ENCODE assay signal across 10 mouse cellular contexts in the genomic region with DNA sequence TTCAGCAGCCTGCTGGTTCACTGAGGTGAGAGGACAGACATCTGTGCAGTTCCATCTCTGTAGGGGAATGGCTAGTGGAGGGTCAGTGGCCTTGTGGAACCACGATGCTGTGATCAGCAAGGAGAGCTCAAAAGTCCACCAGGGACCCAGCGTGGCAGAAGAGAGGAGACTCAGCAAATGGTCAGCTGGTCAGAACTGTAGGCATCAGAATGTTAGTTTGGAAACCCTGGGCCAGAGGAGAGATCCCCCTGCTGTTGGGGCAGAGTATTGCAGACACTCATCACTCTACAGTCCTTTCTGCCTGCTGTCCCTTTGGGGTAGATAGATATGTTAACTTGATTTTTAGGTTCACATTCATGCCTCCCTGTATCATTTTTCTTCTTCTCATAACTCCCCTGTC. TPM values are rescaled to one million over a fixed set of nuclear protein-coding genes. Genes with fewer than 3 reads are reported as not detected.
DNase-seq lines count a peak whose midpoint lies in the region; ATAC-seq and TF ChIP-seq lines count a peak whose summit lies in the region.
"Had no signal": no experiment of that assay in that cellular context is flagged by ENCODE, and none has a peak within 500 bp of the region (broad histone marks: within the 10 kb centered on the region; RNA-seq: fewer than 3 reads in every experiment).

No protein-coding gene starts in this region.

- H3K4me1 ChIP-seq in hindbrain, postnatal 0 days (ENCODE audit: insufficient read depth, low read length) = no peaks in the 10 kb centered on the region
- H3K4me1 ChIP-seq in hindbrain, embryonic 11.5 days (replicated peaks; ENCODE audit: control insufficient read depth, insufficient read depth, low read length) = no peaks in the 10 kb centered on the region
- H3K4me1 ChIP-seq in G1E (ENCODE audit: insufficient read depth, low read depth, low read length) = no peaks in the 10 kb centered on the region
- no peaks in the 10 kb centered on the region for H3K4me1 ChIP-seq in midbrain, embryonic 14.5 days (ENCODE audit: control insufficient read depth, insufficient read depth, low read length)

- H3K9me3 ChIP-seq in hindbrain, postnatal 0 days (ENCODE audit: low read length) = no peaks in the 10 kb centered on the region
- no peaks in the 10 kb centered on the region for H3K9me3 ChIP-seq in hindbrain, embryonic 11.5 days (ENCODE audit: control insufficient read depth, low read length)
- no peaks in the 10 kb centered on the region for H3K9me3 ChIP-seq in G1E (replicated peaks)
- H3K9me3 ChIP-seq in midbrain, embryonic 14.5 days (ENCODE audit: control insufficient read depth, low read length) = no peaks in the 10 kb centered on the region
- H3K9me3 ChIP-seq: hindbrain, embryonic 15.5 days had no signal

- no peak overlapping the region for H3K4me3 ChIP-seq in hindbrain, postnatal 0 days (ENCODE audit: low read length)
- no peak overlapping the region for H3K4me3 ChIP-seq in hindbrain, embryonic 11.5 days (ENCODE audit: low read depth, low read length)
- H3K4me3 ChIP-seq in G1E (ENCODE audit: low read depth, low read length) = no peak overlapping the region
- no peak overlapping the region for H3K4me3 ChIP-seq in midbrain, embryonic 14.5 days (replicated peaks; ENCODE audit: low read depth, low read length)
- H3K4me3 ChIP-seq: hindbrain, embryonic 15.5 days had no signal

- ATAC-seq in hindbrain, postnatal 0 days = no peak
- no peak for ATAC-seq in hindbrain, embryonic 11.5 days (ENCODE audit: low FRiP score)
- ATAC-seq in G1E (ENCODE audit: extremely low read depth, insufficient number of reproducible peaks, low FRiP score, poor library complexity, severe bottlenecking) = no peak
- 0 out of 2 replicates have a peak, but pooled peaks have one; percentile 36 for ATAC-seq in common myeloid progenitor, adult 5-6 weeks (replicated peaks; ENCODE audit: low read depth, poor library complexity, severe bottlenecking)
- peak; percentile 59; the same call in 1 of the 2 replicates for ATAC-seq in megakaryocyte-erythroid progenitor cell, adult 5-6 weeks (replicated peaks; ENCODE audit: low FRiP score, low TSS enrichment, poor library complexity, severe bottlenecking)
- no peak for ATAC-seq in midbrain, embryonic 14.5 days (ENCODE audit: low FRiP score, low TSS enrichment)

- H3K4me2 ChIP-seq in hindbrain, postnatal 0 days (ENCODE audit: low read depth, low read length) = no peak overlapping the region
- no peak overlapping the region for H3K4me2 ChIP-seq in hindbrain, embryonic 11.5 days (replicated peaks; ENCODE audit: low read depth, low read length)
- no peak overlapping the region for H3K4me2 ChIP-seq in midbrain, embryonic 14.5 days (ENCODE audit: low read length)
- H3K4me2 ChIP-seq: hindbrain, embryonic 15.5 days had no signal

- WGBS in hindbrain, postnatal 0 days = 94% methylated on average over 2 of the region's 2 CpGs
- 83% methylated on average over 2 of the region's 2 CpGs for WGBS in hindbrain, embryonic 11.5 days
- 90% methylated on average over 2 of the region's 2 CpGs for WGBS in midbrain, embryonic 14.5 days

- no peak for DNase-seq in hindbrain, postnatal 0 days (ENCODE audit: low spot score)
- no peak for DNase-seq in hindbrain, embryonic 11.5 days (ENCODE audit: low spot score)
- no peak for DNase-seq in G1E (ENCODE audit: low spot score)
- no peak for DNase-seq in midbrain, embryonic 14.5 days
- DNase-seq in layer of hippocampus, adult 11-12 months (ENCODE audit: low spot score) = no peak
- no peak for DNase-seq in layer of hippocampus, postnatal 14 days (ENCODE audit: low spot score in 2 of 2)
- DNase-seq: right cerebral cortex, postnatal 4 days had no signal

- TF ChIP-seq CTCF in hindbrain, postnatal 0 days (IDR thresholded peaks at IDR 0.05; ENCODE audit: low read depth) = peak; percentile 39
- peak; percentile 45; the same call in 1 of the 2 replicates for TF ChIP-seq CTCF in G1E (IDR thresholded peaks at IDR 0.05; ENCODE audit: low read depth, low read length)

- H3K27me3 ChIP-seq in hindbrain, postnatal 0 days (ENCODE audit: insufficient read depth, low read length) = no peaks in the 10 kb centered on the region
- H3K27me3 ChIP-seq in hindbrain, embryonic 11.5 days (ENCODE audit: control insufficient read depth, insufficient read depth, low read length) = no peaks in the 10 kb centered on the region
- peaks cover 37% of the 10 kb centered on the region for H3K27me3 ChIP-seq in G1E (ENCODE audit: insufficient read depth, low read length)
- H3K27me3 ChIP-seq in midbrain, embryonic 14.5 days (ENCODE audit: control insufficient read depth, insufficient read depth, low read length) = no peaks in the 10 kb centered on the region
- H3K27me3 ChIP-seq: hindbrain, embryonic 15.5 days had no signal

- no peak overlapping the region for H3K27ac ChIP-seq in hindbrain, postnatal 0 days
- H3K27ac ChIP-seq in hindbrain, embryonic 11.5 days (ENCODE audit: low read depth, low read length) = no peak overlapping the region
- H3K27ac ChIP-seq in midbrain, embryonic 14.5 days (replicated peaks; ENCODE audit: low read depth, low read length) = no peak overlapping the region
- H3K27ac ChIP-seq: hindbrain, embryonic 15.5 days had no signal

- H3K9ac ChIP-seq in hindbrain, postnatal 0 days (replicated peaks; ENCODE audit: low read length) = no peak overlapping the region
- no peak overlapping the region for H3K9ac ChIP-seq in hindbrain, embryonic 11.5 days (ENCODE audit: low read depth, low read length)
- H3K9ac ChIP-seq in midbrain, embryonic 14.5 days (replicated peaks; ENCODE audit: low read length) = no peak overlapping the region
- H3K9ac ChIP-seq: hindbrain, embryonic 15.5 days had no signal

- H3K36me3 ChIP-seq in hindbrain, postnatal 0 days (ENCODE audit: insufficient read depth, low read length) = no peaks in the 10 kb centered on the region
- H3K36me3 ChIP-seq in hindbrain, embryonic 11.5 days (ENCODE audit: control insufficient read depth, insufficient read depth, low read length) = no peaks in the 10 kb centered on the region
- no peaks in the 10 kb centered on the region for H3K36me3 ChIP-seq in G1E (replicated peaks)
- no peaks in the 10 kb centered on the region for H3K36me3 ChIP-seq in midbrain, embryonic 14.5 days (ENCODE audit: control insufficient read depth, insufficient read depth, low read length)
- H3K36me3 ChIP-seq: hindbrain, embryonic 15.5 days had no signal

RNA-seq across cellular contexts. Expression of gene Rps17, which starts 41.4 kb away (rescaled TPM):
- total RNA-seq in hindbrain, postnatal 0 days (2014; rRNA removed) = 433 and 475 TPM in 2 replicates
- 759 and 765 TPM in 2 replicates for polyA plus RNA-seq in hindbrain, postnatal 0 days (2015; fragmentation: Nextera tagmentation; extraction: Ambion mirVana)
- 1,086 and 1,110 TPM in 2 replicates for polyA plus RNA-seq in hindbrain, embryonic 11.5 days (2014; fragmentation: Nextera tagmentation; extraction: Ambion mirVana)
- 1,073 and 1,187 TPM in 2 replicates for total RNA-seq in G1E (2014; fragmentation: Nextera tagmentation)
- total RNA-seq in G1E (2017) = 3,077 and 3,504 TPM in 2 replicates
- 210 and 249 TPM in 2 replicates for polyA plus RNA-seq in G1E (2012)
- total RNA-seq in common myeloid progenitor, adult 5-6 weeks (2017) = 3,700 and 3,979 TPM in 2 replicates
- total RNA-seq in megakaryocyte-erythroid progenitor cell, adult 5-6 weeks (2014; fragmentation: Nextera tagmentation) = 4,933 and 5,221 TPM in 2 replicates
- total RNA-seq in megakaryocyte-erythroid progenitor cell, adult 5-6 weeks (2017) = 4,315 and 4,403 TPM in 2 replicates
- 695 and 865 TPM in 2 replicates for polyA plus RNA-seq in midbrain, embryonic 14.5 days (2014; fragmentation: Nextera tagmentation; extraction: Ambion mirVana)
- total RNA-seq in layer of hippocampus, postnatal 14 days (2021) = 100 to 1,000 TPM; 554 to 595 TPM

Comparison
In these comparisons a context has a peak if more than half of its experiments do, and no peak if none do; other contexts are left out.
1. ATAC-seq: peak in common myeloid progenitor, adult 5-6 weeks (single experiment) and megakaryocyte-erythroid progenitor cell, adult 5-6 weeks (single experiment); none in hindbrain, postnatal 0 days (single experiment), hindbrain, embryonic 11.5 days (single experiment), G1E (single experiment) and midbrain, embryonic 14.5 days (single experiment).